Mouse (Mus musculus): ENCODE results near the gene Ost4. TPM values are rescaled to one million over a fixed set of nuclear protein-coding genes. Genes with fewer than 3 reads are reported as not detected.

The Ost4 gene
- polyA plus RNA-seq, 1 experiment from 2014 or later, result 388 TPM

DNA sequence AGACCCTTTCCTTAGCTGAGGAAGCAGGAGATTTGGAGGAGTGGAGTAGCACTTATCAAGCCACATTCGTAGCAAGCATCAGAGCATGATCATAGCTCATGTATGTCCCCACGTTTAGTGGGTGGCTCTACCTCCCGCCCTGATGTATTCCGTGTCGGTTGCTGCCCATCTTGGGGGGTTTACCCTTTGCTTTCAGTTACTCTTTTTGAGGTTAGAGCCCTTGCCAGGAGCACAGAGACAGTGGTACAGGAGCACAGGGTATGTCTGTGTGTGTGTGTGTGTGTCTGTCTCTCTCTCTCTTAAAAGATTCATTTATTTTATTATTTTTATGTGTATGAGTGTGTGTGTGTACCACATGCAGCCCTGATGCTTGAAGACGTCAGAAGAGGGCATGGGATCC, 15.5 kb upstream of the Ost4 start:
- peak overlapping the region; percentile 89; the same call in 1 of the 2 replicates for H3K4me2 ChIP-seq
- no peak overlapping the region for H3K27ac ChIP-seq (ENCODE audit: poor library complexity, severe bottlenecking)
- no peak overlapping the region for H3K4me3 ChIP-seq
- ATAC-seq (ENCODE audit: insufficient number of reproducible peaks, low FRiP score), result no peak
- WGBS, result 63% methylated on average over 6 of the region's 6 CpGs
- H3K9ac ChIP-seq, result no peak overlapping the region; the same call in 1 of the 2 replicates
- no peaks in the 10 kb centered on the region for H3K9me3 ChIP-seq (replicated peaks)
- peaks cover 40% of the 10 kb centered on the region for H3K4me1 ChIP-seq (replicated peaks)
- H3K36me3 ChIP-seq, result peaks cover 29% of the 10 kb centered on the region
- 0 out of 2 replicates have a peak, but pooled peaks cover 8% of the 10 kb centered on the region for H3K27me3 ChIP-seq (replicated peaks)

- Histone ChIP-seq H3K4me2 (peak overlapping the region; percentile 89), H3K4me1 (replicated peaks) (peaks cover 45% of the 10 kb centered on the region), H3K9me3 (replicated peaks) (no peaks in the 10 kb centered on the region), H3K27me3 (replicated peaks) (0 out of 2 replicates have a peak, but pooled peaks cover 8% of the 10 kb centered on the region), H3K27ac (ENCODE audit: poor library complexity, severe bottlenecking) (no peak overlapping the region), H3K4me3 (peak overlapping the region; percentile 61; the same call in 1 of the 2 replicates), H3K9ac (peak overlapping the region; percentile 76), H3K36me3 (peaks cover 34% of the 10 kb centered on the region)
- WGBS, result 31% methylated on average over 10 of the region's 10 CpGs
- no peak for ATAC-seq (ENCODE audit: insufficient number of reproducible peaks, low FRiP score)
These were observed 15.0 kb upstream of the Ost4 start for GRCm38 (mm10) chr5:30922581-30923041.

DNA sequence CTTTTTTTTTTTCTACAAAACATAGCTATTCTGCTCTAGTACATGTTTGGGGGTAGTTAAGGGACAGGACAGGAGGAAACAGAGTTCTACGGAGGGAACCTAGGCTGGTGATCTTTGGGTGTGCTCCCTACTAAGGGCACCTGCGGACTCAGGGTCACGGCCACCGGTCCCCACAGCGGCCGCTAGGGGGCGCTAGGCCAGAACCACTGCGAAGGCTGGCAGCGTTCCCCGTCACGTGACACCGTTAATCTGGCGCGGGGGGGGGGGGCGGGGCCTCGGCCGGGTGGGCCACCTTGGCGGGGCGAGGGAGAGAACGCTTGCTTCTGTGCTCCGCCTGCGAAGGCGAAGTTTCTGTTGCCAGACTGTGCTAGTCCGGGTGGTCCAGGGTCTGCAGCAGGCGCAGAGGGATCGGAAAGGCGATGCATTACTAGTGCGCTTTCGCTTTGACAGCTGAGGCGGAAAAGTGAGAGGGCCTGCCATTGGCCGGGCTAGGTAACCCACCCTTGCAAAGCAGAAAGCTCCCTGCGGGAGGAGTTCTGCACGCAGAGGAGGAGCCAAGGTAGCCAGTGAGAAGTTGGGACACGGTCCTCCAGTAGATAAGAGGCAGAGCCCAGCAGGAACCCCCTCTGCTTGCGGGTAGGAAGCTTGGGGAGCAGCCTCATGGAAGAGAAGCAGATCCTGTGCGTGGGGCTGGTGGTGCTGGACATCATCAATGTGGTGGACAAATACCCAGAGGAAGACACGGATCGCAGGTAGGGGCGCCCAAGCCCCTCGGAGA, 13.9 kb upstream of the Ost4 start, which contains the start of gene Khk:
TSS of gene Khk (plus strand) at position 176 of the 778 bp plus-strand sequence.
- ATAC-seq (ENCODE audit: insufficient number of reproducible peaks, low FRiP score), result peak; percentile 90
- peaks cover 57% of the 10 kb centered on the region for H3K4me1 ChIP-seq (replicated peaks)
- WGBS, result under 1% methylated on average over 37 of the region's 40 CpGs

GRCm38 (mm10) chr5:30920621-30921020, 13.0 kb upstream of the Ost4 start:
- H3K4me2 ChIP-seq, result peak overlapping the region; percentile 89
- 0 out of 2 replicates have a peak overlapping the region, but pooled peaks have one; percentile 28 for H3K9ac ChIP-seq
- H3K4me3 ChIP-seq, result no peak overlapping the region
- H3K4me1 ChIP-seq (replicated peaks), result peaks cover 63% of the 10 kb centered on the region
- H3K36me3 ChIP-seq, result peaks cover 44% of the 10 kb centered on the region
- WGBS, result 68% methylated on average over 19 of the region's 19 CpGs
- H3K27ac ChIP-seq (ENCODE audit: poor library complexity, severe bottlenecking), result no peak overlapping the region
- H3K9me3 ChIP-seq (replicated peaks), result no peaks in the 10 kb centered on the region
- 0 out of 2 replicates have a peak, but pooled peaks have one; percentile 3 for ATAC-seq (ENCODE audit: insufficient number of reproducible peaks, low FRiP score)
- H3K27me3 ChIP-seq (replicated peaks), result 0 out of 2 replicates have a peak, but pooled peaks cover 8% of the 10 kb centered on the region

More for the DNA sequence above, 13.9 kb upstream of the Ost4 start, which contains the start of gene Khk:
- H3K27ac ChIP-seq (ENCODE audit: poor library complexity, severe bottlenecking), result peak within 1 kb of the TSS; percentile 85
- peak within 1 kb of the TSS; percentile 61 for H3K4me3 ChIP-seq
- H3K27me3 ChIP-seq (replicated peaks), result 0 out of 2 replicates have a peak, but pooled peaks cover 8% of the 10 kb centered on the region
- H3K4me2 ChIP-seq, result peak within 1 kb of the TSS; percentile 89
- peak within 1 kb of the TSS; percentile 76 for H3K9ac ChIP-seq
- peaks cover 44% of the 10 kb centered on the region for H3K36me3 ChIP-seq
- no peaks in the 10 kb centered on the region for H3K9me3 ChIP-seq (replicated peaks)

- Histone ChIP-seq H3K4me1 (replicated peaks) (peaks cover 69% of the 10 kb centered on the region), H3K4me3 (no peak overlapping the region), H3K9me3 (replicated peaks) (no peaks in the 10 kb centered on the region), H3K27ac (ENCODE audit: poor library complexity, severe bottlenecking) (no peak overlapping the region), H3K27me3 (replicated peaks) (0 out of 2 replicates have a peak, but pooled peaks cover 6% of the 10 kb centered on the region), H3K9ac (0 out of 2 replicates have a peak overlapping the region, but pooled peaks have one; percentile 28), H3K4me2 (0 out of 2 replicates have a peak overlapping the region, but pooled peaks have one; percentile 89), H3K36me3 (peaks cover 44% of the 10 kb centered on the region)
- ATAC-seq (ENCODE audit: insufficient number of reproducible peaks, low FRiP score), result no peak
- 68% methylated on average over 11 of the region's 11 CpGs for WGBS
These were observed 12.4 kb upstream of the Ost4 start for GRCm38 (mm10) chr5:30919831-30920614.

DNA sequence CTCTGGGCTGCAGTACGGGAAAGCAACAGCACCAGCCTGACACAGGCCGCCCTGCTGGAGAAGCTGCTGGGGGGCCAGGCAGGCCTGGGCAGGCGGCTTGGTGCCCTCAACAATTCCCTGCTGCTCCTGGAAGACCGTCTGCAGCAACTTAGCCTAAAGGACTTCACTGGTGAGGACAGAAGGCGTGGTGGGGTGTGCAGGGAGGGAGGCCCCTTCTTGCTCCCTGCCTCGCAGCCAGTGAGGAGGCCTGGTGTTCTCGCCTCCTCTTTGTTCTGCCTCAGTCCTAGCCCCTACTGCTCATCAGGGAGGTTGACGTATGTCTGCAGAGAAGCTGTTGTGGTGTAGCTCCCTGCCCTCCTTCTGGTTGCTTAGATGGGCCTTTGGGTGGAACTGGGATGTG, 11.1 kb upstream of the Ost4 start:
- no peak overlapping the region for H3K4me2 ChIP-seq
- H3K4me3 ChIP-seq, result no peak overlapping the region
- peaks cover 44% of the 10 kb centered on the region for H3K36me3 ChIP-seq
- 74% methylated on average over 8 of the region's 8 CpGs for WGBS
- peaks cover 80% of the 10 kb centered on the region for H3K4me1 ChIP-seq (replicated peaks)
- no peak overlapping the region for H3K9ac ChIP-seq
- no peaks in the 10 kb centered on the region for H3K9me3 ChIP-seq (replicated peaks)
- no peak overlapping the region for H3K27ac ChIP-seq (ENCODE audit: poor library complexity, severe bottlenecking)
- H3K27me3 ChIP-seq (replicated peaks), result no peaks in the 10 kb centered on the region
- no peak for ATAC-seq (ENCODE audit: insufficient number of reproducible peaks, low FRiP score)

DNA sequence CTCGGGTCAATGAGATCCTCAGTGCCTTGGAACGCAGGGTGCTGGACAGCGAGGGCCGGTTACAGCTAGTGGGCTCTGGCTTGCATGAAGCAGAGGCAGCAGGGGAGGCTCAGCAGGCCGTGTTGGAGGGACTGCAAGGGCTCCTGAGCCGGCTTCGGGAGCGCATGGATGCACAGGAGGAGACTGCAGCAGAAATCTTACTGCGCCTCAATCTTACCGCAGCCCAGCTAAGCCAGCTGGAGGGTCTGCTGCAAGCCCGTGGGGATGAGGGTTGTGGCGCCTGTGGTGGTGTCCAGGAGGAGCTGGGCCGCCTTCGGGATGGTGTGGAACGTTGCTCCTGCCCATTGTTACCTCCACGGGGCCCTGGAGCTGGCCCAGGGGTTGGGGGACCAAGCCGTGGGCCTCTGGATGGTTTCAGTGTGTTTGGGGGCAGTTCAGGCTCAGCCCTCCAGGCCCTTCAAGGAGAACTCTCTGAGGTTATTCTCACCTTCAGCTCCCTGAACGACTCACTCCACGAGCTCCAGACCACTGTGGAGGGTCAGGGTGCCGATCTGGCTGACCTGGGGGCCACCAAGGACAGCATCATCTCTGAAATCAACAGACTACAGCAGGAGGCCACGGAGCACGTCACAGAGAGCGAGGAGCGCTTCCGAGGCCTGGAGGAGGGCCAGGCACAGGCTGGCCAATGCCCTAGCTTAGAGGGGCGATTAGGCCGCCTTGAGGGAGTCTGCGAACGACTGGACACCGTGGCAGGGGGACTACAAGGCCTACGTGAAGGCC, 10.5 kb upstream of the Ost4 start:
- peaks cover 84% of the 10 kb centered on the region for H3K4me1 ChIP-seq (replicated peaks)
- no peak overlapping the region for H3K4me3 ChIP-seq
- no peaks in the 10 kb centered on the region for H3K27me3 ChIP-seq (replicated peaks)
- ATAC-seq (ENCODE audit: insufficient number of reproducible peaks, low FRiP score), result no peak
- no peak overlapping the region for H3K9ac ChIP-seq
- H3K27ac ChIP-seq (ENCODE audit: poor library complexity, severe bottlenecking), result no peak overlapping the region
- peaks cover 44% of the 10 kb centered on the region for H3K36me3 ChIP-seq
- WGBS, result 86% methylated on average over 31 of the region's 31 CpGs
- H3K4me2 ChIP-seq, result no peak overlapping the region
- no peaks in the 10 kb centered on the region for H3K9me3 ChIP-seq (replicated peaks)

- Histone ChIP-seq H3K27me3 (replicated peaks) (no peaks in the 10 kb centered on the region), H3K36me3 (peaks cover 44% of the 10 kb centered on the region), H3K9me3 (replicated peaks) (no peaks in the 10 kb centered on the region), H3K4me1 (replicated peaks) (peaks cover 84% of the 10 kb centered on the region), H3K27ac (ENCODE audit: poor library complexity, severe bottlenecking) (no peak overlapping the region), H3K4me2 (no peak overlapping the region), H3K4me3 (no peak overlapping the region), H3K9ac (0 out of 2 replicates have a peak overlapping the region, but pooled peaks have one; percentile 21)
- WGBS, result 83% methylated on average over 11 of the region's 11 CpGs
- no peak for ATAC-seq (ENCODE audit: insufficient number of reproducible peaks, low FRiP score)
These were observed 9.8 kb upstream of the Ost4 start for GRCm38 (mm10) chr5:30917348-30917747.

- 91% methylated on average over 9 of the region's 9 CpGs for WGBS
- Histone ChIP-seq H3K9ac (0 out of 2 replicates have a peak overlapping the region, but pooled peaks have one; percentile 21), H3K4me3 (no peak overlapping the region), H3K36me3 (peaks cover 44% of the 10 kb centered on the region), H3K9me3 (replicated peaks) (no peaks in the 10 kb centered on the region), H3K27me3 (replicated peaks) (no peaks in the 10 kb centered on the region), H3K4me1 (replicated peaks) (peaks cover 83% of the 10 kb centered on the region), H3K27ac (ENCODE audit: poor library complexity, severe bottlenecking) (peak overlapping the region; percentile 52; the same call in 1 of the 2 replicates), H3K4me2 (peak overlapping the region; percentile 74; the same call in 1 of the 2 replicates)
- no peak for ATAC-seq (ENCODE audit: insufficient number of reproducible peaks, low FRiP score)
These were observed 9.3 kb upstream of the Ost4 start for GRCm38 (mm10) chr5:30916841-30917240.

DNA sequence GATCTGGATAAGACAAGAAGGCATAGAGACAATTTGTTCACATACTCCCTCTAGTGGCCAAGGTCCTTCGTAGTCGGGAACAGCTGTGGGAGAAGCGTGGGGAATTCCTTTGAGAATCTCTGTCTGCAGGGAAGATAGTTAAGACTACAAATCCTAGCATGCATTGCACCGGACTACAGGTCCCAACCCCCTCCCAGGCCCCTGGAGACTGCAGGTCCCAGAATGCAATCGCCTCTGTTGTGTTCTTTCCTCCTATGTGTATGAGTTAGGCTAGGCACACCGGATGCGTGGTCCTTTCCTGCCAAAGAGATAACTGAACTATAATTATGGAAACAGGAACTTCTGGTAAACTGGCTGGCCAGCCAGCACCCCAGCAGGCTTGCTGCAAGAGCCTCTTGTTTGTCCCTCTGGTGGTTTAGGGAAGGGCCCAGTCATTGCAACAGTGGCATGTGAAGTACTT, 8.4 kb upstream of the Ost4 start:
- H3K4me1 ChIP-seq (replicated peaks), result peaks cover 85% of the 10 kb centered on the region
- peak overlapping the region; percentile 74 for H3K4me2 ChIP-seq
- peak; percentile 49 for ATAC-seq (ENCODE audit: insufficient number of reproducible peaks, low FRiP score)
- H3K27me3 ChIP-seq (replicated peaks), result no peaks in the 10 kb centered on the region
- no peaks in the 10 kb centered on the region for H3K9me3 ChIP-seq (replicated peaks)
- WGBS, result 1% methylated on average over 7 of the region's 7 CpGs
- peak overlapping the region; percentile 75; the same call in 1 of the 2 replicates for H3K9ac ChIP-seq
- H3K27ac ChIP-seq (ENCODE audit: poor library complexity, severe bottlenecking), result peak overlapping the region; percentile 94
- peaks cover 44% of the 10 kb centered on the region for H3K36me3 ChIP-seq
- peak overlapping the region; percentile 51 for H3K4me3 ChIP-seq

Measured in heart, embryonic 12.5 days (tissue).